Mouse (Mus musculus): ENCODE data around the gene Actr8.

Gene Actr8

DNA sequence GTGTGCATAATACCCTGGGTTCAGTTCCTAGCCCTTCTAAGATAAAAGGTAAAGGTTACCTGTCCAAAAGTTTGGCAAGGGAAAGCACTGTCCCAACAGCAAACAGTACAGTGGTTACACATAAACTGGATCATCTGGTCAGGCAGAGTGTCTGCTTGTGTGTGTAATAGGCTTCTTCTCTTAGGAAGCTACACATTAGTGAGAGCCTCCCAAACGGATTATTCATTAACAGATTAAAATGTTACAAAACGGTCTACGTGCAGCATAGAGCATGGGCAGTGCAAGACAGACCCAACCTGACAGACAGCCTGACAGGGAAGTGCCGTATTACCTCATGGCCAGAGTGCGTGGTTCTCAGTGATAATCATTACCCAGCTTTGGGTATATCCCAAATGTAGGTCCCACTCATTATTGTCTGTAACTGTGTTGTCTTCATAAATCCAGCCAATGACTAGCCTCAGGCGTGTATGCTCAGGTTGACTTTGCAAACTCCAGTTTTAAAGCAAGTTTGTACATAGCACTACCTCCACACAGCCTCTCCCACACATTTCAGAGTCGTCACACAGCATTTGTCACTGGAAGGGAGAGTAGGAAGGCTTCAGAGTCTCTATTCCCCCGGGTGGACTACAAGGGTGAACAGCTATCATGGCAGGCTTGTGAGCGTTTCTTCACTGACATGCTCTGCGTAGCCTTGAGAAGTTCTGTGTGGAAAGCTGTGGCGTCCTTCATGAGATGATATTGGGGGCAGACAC lies 18.0 kb downstream of the Actr8 start:
- DNase-seq, result no peak

DNA sequence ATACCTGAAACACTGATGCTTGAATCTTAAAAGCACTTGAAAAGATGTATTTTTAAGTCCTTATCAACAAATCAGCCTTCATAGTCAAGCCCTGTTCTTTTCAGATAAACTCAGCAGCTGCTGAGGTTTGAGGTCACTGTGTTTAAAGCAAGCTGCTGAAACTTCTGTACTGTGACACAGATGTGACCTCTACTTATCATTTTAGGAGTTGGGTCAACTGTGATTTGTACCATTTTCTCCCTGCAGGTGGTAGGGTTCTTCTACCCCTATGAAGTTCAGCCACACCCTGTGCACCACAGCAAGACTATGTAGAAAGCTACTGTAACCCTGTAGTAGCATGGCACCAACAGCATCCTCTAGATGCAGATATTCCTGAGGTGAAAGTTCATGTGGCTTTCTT lies 19.2 kb downstream of the Actr8 start:
- no peak for DNase-seq

DNA sequence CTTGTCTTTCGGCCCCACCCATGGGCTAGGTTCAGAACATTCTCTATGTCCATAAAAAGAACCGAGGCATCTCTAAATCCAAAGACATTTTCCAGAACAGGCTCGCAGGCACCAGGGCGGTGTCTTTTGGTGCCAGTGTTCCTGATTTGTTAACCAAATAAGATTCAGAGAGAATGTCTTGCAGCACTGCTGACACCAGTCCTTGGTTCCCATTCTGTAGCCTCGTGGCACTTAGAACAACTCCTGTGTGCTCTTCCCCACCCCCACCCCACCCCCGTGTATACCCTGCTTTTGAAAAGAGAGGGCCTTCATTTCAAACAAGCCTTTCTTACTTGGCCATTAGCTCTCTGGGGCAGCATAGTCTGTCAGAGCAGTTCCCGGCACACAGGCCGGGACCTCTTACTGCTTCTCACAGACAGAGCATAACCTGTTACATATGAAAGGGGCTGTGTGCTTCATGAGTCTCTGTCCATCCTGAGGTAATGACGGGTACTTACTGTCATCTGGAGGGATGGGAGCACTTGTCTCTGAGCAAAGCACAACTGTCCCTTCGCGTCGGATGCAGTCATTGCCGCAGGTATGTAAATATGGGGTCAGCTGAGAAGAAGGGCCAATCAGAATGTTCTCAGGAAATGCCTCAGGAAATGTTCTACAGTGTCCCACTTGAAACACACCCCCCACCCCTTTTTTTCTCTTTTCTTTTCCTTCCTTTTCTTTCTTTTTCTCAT lies 20.8 kb downstream of the Actr8 start:
- no peak for DNase-seq

DNA sequence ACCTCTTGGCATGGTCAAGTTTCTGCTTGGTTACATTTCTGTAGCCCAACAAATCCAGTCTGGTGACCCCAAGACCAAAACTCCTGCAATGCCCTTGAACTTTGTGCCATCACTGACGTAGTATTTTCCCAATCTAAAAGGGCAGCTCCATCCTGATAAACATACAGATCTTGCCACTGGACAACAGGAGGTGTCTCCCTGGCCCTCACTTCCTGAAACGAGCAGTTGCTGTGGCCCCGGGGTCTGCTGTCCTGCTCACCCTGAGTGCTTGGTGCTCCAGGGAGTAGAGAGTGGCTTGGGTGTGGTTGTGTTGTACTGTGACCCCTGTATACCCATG lies 21.3 kb downstream of the Actr8 start:
- DNase-seq, result no peak

DNA sequence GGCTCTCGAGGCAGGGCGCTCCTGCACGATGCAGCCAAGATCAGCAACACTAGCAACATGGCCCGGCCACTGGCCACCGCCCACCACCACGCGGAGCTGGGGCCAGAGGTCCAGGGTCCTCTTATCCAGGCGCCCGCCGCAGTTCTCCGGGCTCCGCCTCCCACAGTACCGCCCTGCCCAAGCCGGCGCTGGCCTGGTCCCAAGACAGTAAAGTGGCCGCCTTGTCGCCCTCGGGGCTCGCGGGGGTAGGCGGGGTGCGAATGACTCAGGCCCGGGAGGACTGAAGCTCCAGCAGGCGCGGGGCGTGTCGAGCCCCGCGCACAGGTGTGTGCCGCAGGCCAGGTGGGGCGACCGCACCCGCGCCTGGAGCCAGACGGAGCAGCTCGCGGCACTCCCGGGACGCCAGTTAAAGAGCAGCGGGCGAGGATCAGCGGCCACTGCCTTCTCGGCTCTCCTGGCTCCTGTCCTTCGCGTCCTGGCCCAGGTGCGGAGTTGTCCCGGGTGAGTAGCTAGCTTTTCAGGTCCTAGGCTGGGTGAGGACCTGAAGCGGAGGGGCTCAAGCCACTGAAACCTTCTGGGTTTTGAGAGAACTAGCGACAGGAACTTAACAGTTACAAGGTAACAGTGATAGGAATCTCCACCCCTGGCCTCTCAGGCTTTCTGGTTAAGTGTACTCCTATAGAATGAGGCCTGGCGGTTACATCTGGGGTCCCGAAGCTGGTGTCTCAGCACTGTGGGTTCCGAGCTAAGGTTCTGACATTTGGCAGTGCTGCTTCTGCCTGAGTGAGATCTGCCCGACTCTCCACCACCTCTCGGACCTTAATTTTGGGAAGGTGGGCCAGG lies 30.8 kb downstream of the Actr8 start, which contains the start of the genes Il17rb and Chdh:
TSS of gene Il17rb (minus strand) at position 164 of the 843 bp plus-strand sequence.
TSS of gene Chdh (plus strand) at position 291 of the 843 bp plus-strand sequence.
- peak; percentile 62 for DNase-seq

DNA sequence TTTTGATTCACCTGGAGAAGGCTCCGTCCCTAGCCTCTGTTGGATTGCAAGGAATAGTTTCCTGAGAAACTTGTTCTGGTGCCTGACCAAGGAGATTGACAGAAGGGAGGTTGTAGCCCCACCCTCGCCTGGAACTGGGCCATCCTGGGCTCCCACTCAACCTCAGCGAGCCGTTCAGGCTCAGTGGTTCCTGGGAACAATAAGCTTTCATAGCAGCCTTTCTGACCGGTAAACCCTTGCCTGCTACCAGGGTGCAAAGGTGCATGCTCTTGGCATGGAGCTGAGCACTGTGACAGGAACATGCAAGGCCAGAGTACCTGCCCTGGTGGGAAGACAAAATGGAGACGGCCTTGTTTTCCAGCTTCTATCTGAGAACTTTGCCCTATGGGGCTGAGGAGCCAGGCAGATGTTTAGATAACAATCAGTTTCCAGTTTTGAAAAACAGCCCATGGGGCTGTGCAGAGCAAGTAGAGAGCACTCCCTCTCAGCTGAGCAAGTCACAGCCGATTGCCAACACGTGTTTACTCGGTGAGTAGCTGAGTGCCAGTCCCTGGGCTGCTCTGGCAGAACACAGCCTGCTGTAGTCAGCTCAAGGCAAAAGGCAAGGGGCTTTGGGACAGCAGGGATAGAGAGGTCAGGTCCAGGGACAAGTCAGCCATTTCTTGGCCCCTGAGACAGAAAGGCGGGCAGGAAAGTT lies 31.9 kb downstream of the Actr8 start:
- DNase-seq, result peak; percentile 60

DNA sequence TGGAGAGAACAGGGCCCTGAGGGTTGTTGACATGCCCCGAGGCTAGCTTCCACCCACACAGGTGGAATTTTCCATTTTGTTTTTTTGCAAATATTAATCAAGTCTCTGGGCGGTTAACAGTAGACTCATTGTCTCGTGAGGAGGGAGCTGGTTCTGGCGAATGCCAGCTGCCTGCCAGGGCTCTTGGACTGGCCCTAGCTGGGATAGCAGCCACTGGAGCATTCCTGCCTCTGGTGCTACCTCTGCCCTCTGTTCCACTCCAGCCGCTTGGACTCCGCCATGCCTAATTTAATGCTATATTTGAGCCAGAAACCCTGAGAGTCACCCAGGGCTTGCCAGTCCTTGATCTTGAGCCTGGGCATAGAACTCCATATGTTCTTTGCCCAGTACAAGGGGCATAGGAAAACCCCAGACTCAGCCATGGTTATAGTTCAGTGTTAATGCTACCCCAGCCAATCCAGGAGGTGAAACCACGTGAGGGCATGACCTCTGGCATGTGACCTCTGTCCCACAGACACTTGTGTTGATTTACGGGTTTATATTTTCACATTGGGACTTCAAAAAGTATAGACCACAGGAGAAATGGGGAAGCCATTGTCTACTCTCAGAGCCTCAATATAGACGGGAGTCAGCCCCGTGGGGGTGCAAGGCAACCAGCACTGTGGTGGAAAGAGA lies 33.9 kb downstream of the Actr8 start:
- no peak for DNase-seq

DNA sequence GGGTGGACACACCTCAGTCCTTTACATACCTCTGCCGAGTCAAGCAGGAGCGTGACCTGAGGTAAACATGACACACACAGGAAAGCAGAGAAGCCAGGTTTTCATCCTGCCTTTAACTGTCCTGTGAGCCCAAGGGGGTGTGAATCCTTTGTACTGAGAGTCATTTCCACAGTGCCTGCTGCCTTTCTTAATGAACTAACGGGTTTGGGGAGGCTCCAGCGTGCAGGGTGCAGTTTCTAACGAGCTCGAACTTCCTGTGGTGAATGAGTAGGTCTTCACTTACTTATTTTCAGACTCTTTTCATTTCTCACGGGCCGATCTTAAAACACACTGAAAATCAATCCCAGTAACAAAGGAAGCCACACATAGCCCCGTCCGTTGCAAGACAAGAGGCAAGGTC lies 36.4 kb downstream of the Actr8 start:
- DNase-seq, result no peak

DNA sequence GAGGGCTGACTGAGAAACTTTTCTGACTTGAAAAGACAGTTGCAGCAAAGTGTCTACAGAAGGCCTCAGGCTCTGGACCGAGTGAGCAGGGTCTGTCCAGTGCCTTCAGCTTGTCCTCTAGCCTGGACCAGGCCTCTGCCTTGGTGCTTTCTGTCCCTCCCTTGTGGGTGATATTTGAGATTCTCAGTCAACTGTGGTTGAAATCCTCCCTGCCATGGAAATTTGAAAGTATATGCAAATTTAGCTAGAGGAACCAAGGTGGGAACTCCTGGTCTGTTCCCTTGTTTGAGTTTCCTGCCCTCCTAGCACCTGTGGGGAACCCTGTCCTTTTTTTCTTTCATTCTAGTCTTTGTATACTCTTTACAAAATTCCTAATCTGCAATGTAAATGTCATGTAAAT lies 36.9 kb downstream of the Actr8 start:
- no peak for DNase-seq

DNA sequence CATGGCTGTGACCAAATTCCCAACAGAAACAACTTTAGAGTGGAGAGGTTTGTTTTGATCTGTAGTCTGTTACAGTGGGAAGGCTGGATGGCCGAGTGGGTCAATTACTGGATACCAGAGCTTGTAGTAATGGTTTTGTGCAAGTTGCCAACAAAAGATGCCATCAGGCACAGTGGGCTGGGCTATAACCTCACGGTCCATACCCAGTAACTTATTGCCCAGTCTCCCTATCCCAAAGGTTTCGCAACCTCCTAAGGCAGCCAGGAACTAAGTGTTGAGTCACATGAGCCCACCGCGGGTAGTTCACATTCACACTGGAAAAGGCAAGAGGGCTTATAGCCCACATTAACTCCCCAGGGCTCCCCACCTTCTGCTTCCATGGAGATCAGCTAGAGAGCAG lies 38.5 kb downstream of the Actr8 start:
- DNase-seq, result no peak

DNA sequence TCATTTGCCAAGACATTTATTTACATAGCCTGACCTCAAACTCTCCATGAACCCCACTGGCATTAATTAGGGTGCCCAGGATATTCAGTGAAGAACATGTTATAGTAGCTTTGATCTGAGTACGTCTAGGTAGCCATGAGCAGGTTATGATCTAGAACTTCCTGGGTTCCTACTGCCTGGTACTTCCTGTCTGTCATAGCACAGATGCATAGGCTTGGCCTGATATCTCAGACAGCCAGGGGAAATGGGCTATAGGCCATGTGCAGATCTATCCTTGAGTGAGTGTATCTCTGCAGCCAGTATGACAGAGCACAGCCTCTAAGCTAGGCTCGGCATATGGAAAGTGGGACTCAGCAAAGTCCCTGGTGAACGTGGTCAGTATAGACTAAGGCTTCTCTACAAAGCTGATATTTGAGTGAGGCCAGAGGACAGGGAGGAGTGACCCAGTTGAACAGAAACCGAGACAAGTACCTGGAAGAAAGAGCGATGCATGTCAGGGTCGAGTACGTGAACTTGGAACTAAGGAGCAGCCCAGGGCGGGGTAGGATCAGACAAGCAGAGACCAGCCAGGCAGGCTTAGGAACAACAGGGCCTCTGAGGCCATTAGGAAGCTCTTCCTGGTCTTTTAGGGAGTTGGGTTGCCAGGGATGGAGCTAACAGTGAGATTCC lies 39.8 kb downstream of the Actr8 start:
- no peak for DNase-seq

DNA sequence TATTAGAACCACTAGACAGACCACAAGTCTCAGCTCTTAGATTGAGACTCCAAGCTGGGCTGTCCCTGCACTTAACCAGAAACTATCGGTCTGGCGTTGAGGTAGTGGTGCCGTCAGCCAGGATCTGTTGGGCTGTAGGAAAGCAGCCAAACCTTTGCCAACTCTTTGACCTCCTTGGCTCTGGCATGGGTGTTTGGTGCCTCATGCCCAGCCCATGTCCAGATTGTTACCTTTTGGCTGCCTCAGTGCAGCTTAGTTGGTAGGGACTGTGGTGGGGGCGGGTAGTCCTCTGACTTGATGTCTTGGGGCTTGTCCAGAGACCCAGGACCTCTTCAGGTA lies 40.3 kb downstream of the Actr8 start:
- DNase-seq, result no peak

DNA sequence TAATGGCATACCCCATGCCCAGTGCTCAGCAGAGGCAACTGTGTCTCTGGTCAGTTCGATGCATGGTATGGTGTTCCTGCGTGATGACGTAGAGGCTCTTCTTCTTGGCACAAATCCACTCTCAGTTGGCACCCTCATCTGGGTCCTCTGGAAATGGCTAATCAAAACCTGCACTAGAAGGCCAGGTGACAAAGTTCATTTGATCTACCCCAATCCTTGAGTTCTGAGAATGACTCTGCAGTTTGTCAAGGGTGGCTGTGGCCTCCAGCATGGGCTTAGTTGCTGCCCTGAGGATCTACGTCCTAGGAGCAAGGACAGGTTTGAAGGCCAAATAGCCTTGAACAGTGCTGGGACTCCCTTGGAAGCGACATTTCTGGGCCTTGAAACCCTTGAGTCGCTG lies 40.7 kb downstream of the Actr8 start:
- no peak for DNase-seq

DNA sequence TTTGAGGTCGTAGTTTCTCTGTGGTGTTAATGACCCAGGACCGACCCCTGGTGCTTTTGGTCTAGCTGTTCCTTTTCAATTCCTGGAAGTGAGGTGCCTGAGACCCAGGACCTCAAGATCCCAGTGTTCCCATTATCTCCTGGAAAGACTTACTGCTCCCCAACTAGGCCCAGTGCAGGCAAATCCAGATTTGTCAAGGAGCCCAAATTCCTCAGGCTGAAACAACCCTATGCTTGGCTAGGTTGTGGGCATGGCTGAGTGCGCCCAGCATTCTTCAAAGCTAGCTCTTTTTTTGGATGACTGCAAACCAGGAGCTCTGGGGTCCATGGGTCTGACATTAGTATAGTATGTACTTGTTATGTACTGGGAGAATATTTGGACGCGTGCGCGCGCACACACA lies 41.2 kb downstream of the Actr8 start:
- DNase-seq, result no peak

DNA sequence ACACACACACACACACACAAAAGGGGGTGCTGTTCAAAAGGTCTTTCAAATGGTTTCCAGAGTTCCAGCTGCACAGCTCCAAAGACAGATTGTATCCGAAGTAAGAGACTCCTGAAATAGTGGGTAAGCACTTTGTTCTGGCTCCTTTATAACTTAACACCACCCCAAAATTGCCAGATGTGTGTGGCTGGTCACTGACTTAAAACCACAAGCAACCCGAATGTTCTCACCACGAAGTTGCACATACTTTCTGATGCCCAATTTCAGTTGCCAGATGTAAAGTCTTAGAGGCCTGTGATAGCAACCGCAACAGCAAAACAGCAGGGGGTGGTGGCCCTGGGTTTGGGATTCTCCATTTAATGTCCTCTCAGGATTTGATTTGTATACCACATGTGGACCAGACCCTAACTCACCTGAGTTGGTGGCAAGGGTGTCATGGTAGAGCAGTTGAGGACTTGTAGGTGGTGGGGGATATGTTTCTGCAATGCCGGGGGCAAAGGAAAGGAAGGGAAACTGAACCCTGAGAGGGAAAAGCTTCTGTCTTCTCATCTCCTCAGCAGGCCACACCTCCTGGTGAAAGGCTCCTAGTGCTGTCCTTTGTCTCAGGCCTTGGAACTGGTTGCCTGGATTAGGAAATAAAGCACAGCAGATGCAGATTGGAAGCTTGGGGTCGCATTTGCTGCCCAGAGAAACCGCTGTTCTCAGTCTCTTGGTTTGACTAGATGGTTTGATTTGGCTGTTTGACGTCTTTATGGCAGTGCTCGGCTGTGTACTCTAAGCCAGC lies 41.8 kb downstream of the Actr8 start:
- DNase-seq, result no peak

DNA sequence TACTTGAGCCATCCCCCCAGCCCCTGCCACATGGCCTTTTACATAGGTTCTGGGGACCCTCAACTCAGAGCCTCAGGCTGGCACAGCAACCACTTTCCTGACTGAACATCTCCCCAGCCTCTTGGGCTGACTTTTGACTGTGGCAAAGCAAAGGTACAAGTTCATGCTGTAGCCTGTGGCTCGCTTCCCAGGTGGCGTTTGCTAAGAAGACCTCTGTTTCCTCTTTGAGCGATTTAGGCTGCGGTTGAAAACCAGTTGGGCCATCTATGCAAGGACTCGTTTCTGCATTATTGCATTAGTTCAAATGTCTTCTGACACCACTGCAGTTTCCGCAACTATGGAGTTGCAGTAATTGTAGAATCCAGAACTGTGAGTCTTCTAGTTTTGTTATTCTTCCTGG lies 44.3 kb downstream of the Actr8 start:
- no peak for DNase-seq

DNA sequence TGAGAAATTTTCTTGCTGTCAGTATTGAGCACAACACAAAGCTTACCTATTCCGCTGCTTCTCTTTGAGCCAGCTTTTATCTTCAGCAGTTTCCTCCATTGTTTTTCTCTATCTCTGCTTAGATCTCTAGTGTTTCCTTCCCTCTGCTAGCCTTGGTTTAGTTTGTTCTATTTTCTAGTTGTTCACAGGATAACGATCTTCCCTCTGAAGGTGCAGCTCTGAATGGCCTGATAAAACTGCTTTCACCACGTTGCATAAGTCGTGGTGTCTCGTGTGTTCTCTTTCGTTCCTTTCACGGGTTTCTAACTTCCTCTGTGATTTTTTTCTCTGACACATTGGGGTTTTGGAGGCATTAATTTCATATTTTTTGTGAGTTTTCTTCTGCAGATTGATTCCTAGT lies 46.2 kb downstream of the Actr8 start:
- DNase-seq, result no peak

DNA sequence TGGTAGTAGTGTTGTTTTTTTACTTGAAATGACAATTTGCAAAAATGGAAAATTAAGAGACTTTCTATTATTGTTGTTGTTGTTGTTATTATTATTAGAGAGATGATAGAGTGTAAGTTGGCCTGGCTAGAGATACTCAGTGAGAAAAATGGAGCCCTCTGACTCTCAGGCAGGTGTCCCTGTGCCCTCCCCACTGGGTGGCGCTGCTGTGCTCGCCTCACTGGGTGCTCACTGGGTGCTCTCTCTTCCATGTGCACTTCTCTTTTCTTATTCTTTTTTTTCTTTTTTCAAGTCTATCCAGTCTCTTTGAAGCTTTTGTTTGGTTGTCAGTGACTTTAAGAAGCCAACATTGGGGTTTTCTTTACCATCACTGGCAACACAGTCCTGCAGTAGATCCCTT lies 49.2 kb downstream of the Actr8 start:
- no peak for DNase-seq

DNA sequence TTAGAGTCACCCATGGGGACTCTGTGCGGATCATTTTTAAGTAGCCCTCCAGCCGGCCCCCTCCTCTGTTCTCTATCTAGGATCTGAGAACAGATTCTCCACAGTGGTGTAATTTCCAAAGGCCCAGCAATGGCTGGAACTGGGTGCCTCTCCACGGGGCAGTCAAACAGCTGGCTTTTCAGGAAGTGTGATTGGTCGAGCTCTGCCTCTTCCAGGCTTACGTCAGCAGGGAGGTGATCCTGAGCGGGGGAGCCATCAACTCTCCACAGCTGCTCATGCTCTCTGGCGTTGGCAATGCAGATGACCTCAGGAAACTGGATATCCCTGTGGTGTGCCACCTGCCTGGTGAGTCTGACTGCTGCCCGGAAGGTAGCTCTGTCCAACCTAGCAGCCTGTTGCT lies 55.3 kb downstream of the Actr8 start:
- DNase-seq, result no peak

DNA sequence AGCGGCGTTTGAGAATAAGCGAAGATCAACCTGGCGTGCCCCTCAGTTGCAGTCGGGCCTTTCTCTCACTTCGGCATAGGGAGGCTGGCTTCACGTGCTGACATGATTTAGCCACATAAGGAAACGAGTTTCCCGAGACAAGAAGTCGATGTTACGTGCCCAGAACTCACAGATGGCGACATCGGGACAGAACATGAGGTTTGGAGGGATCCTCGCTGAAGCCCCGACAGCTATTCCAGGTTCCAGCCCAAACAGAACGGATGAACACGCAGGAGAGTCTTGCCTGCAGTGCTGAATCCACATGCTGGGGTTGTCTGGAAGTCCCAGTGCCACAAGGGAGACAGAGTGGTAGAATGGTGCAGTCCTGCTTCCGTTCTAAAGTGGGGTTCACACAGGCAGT lies 60.3 kb downstream of the Actr8 start:
- DNase-seq, result peak; percentile 31

DNA sequence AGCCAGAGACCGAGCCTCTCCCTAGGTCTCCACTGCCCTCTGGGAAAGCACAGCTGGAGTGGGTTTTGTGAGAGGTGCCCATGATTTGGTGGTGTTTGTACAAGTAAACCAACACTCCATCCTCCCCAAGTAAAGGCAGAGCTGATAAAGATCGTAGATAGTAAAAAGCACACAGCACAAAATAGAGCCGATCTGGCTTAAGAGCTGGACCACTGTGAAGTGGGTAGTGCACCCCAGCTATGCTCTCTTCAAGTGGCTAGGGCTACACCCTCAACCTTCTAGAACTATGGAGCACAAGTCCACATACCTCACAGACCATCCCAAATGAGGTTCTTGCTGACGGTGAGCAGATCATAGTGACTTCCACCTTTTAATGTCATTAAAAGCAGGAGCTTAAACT lies 61.3 kb downstream of the Actr8 start:
- DNase-seq, result no peak
